Mouse (Mus musculus) heart, adult 2 months (tissue): ENCODE measurements around the gene Aen. TPM values are rescaled to one million over a fixed set of nuclear protein-coding genes. Genes with fewer than 3 reads are reported as not detected.

Experiments used
- DNase-seq, 2 experiments: peaks; one replicate each; pipeline ENCODE4 v3.0.0; 2021
- H3K27ac ChIP-seq: fragments of 200-600 bp; 2 replicates; pipeline ENCODE4 v1.8.1; 2022
- H3K27me3 ChIP-seq: fragments of 200-500 bp; 2 replicates; pipeline ENCODE4 v1.6.1; 2012; ENCODE audit warnings: mild to moderate bottlenecking, low read length, inconsistent platforms, mixed read lengths; ENCODE audit not compliant: control insufficient read depth, insufficient read depth
- H3K36me3 ChIP-seq: fragments of 200-500 bp; 2 replicates; pipeline ENCODE4 v1.6.1; 2012; ENCODE audit warnings: low read length, inconsistent platforms; ENCODE audit not compliant: control insufficient read depth, insufficient read depth
- H3K4me1 ChIP-seq: fragments of 200-500 bp; 2 replicates; pipeline ENCODE4 v1.6.1; 2011; ENCODE audit warnings: low read length; ENCODE audit not compliant: control insufficient read depth, insufficient read depth
- H3K4me3 ChIP-seq: fragments of 200-600 bp; 2 replicates; pipeline ENCODE4 v1.8.1; 2022
- H3K79me2 ChIP-seq: fragments of 200-500 bp; replicated peaks from 2 replicates; pipeline ENCODE4 v1.6.1; 2012; ENCODE audit warnings: mild to moderate bottlenecking, inconsistent platforms, low read length, moderate library complexity, mixed read lengths; ENCODE audit not compliant: control insufficient read depth, insufficient read depth
- H3K9ac ChIP-seq: fragments of 200-500 bp; 2 replicates; pipeline ENCODE4 v1.6.1; 2012; ENCODE audit warnings: low read depth, mild to moderate bottlenecking, control low read depth, inconsistent platforms, low read length, mixed read lengths
- CTCF ChIP-seq: fragments of 200-600 bp; IDR thresholded peaks from 2 replicates; pipeline ENCODE4 v1.8.1; 2022; ENCODE audit warnings: antibody characterized with exemption, mild to moderate bottlenecking, moderate library complexity
- EP300 ChIP-seq: fragments of 200-500 bp; IDR thresholded peaks from 2 replicates; pipeline ENCODE4 v1.6.1; 2011; ENCODE audit warnings: low read depth, low read length, control low read depth; ENCODE audit not compliant: insufficient read depth
- POLR2A ChIP-seq: fragments of 200-500 bp; IDR thresholded peaks from 2 replicates; pipeline ENCODE4 v1.6.1; 2011; ENCODE audit warnings: mild to moderate bottlenecking, low read depth, low read length, control low read depth; ENCODE audit not compliant: insufficient read depth
- WGBS: fragments of 180-500 bp; shearing (Covaris S2); methylation state at CpG from one replicate; pipeline ENCODE4 v1.1.7; 2018; 5-methylcytosine and 5-hydroxymethylcytosine counted together
- intact Hi-C: fragments of 180-260 bp; cut with DNase I; formaldehyde crosslinking; loops from one replicate; pipeline ENCODE4 v1.15.1; 2025
- polyA plus RNA-seq: library from polyadenylated mRNA; depleted of rRNA; stranded (reverse); fragments of >200 nt; gene quantifications from 2 replicates; pipeline ENCODE4 v1.2.3, GENCODE M21; 2012
- total RNA-seq, 2 experiments: library from RNA; stranded (reverse); gene quantifications; 2 replicates each; pipeline ENCODE4 v1.2.3; 2021

The Aen gene
- total and polyA plus RNA-seq, 3 experiments = 23.5 to 39.0 (median 33.9) TPM

DNA sequence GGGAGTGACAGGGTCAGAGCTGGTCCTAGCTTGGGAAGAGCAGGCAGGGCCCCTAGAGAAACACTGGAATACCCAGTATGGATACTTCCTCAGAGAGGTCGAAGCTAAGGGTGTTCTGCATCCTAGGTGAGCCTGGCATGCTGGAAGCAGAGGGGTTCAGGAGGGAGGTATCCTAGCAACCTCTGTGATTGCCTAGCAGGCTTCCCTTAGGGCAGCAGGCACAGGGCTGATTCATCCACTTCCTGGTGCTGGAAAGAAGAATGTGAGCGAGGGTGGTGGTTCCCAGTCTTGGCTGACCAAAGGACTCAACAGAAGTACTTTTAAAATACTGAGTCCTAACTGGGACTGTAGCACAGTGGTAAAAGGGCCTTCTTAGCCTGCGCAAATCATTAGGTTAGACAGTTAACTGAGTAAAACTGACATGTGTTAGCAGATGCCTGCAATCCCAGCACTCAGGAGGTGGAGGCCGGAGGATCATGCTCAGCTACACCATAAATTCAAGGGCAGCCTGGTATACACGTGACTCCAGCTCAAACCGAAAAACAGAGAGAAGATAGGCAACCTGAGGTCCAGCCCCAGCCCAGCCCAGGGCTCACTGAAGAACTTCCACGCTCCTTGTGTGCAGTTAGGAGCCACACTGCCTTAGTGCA is 31.7 kb upstream of the Aen start:
- WGBS = 64% methylated on average over 7 of the region's 7 CpGs
- TF ChIP-seq EP300 = no peak
- no peak for TF ChIP-seq POLR2A
- no peak for TF ChIP-seq CTCF
- Histone ChIP-seq H3K27ac (no peak overlapping the region), H3K9ac (no peak overlapping the region), H3K79me2 (no peaks in the 10 kb centered on the region), H3K4me1 (no peaks in the 10 kb centered on the region; the same call in 1 of the 2 replicates), H3K36me3 (no peaks in the 10 kb centered on the region), H3K27me3 (no peaks in the 10 kb centered on the region), H3K4me3 (no peak overlapping the region)
- intact Hi-C loops = no loop called here
- no peak for DNase-seq

DNA sequence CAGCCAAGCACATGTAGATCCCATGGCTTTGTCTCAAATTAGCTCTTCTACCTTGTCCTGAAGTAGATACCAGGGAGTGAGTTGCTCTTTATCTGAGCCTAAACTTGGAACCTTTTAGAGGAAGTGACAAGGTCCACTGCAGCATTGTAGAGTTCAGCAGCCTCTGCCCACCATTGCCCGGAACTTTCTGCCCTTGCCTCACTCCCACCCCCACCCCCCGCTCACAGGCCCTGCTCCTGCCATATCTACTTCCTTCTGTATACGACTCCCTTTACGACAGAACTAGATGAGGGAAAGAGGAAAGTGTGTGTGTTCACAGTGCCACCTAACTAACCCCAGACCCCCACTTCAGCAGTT is 31.2 kb upstream of the Aen start:
- intact Hi-C loops = no loop called here
- no peak for DNase-seq
- Histone ChIP-seq H3K79me2 (no peaks in the 10 kb centered on the region), H3K36me3 (no peaks in the 10 kb centered on the region), H3K4me1 (no peaks in the 10 kb centered on the region; the same call in 1 of the 2 replicates), H3K9ac (no peak overlapping the region), H3K4me3 (no peak overlapping the region), H3K27me3 (no peaks in the 10 kb centered on the region), H3K27ac (no peak overlapping the region)
- no peak for TF ChIP-seq EP300
- no peak for TF ChIP-seq CTCF
- no peak for TF ChIP-seq POLR2A
- WGBS = 28% methylated on average over 4 of the region's 4 CpGs

DNA sequence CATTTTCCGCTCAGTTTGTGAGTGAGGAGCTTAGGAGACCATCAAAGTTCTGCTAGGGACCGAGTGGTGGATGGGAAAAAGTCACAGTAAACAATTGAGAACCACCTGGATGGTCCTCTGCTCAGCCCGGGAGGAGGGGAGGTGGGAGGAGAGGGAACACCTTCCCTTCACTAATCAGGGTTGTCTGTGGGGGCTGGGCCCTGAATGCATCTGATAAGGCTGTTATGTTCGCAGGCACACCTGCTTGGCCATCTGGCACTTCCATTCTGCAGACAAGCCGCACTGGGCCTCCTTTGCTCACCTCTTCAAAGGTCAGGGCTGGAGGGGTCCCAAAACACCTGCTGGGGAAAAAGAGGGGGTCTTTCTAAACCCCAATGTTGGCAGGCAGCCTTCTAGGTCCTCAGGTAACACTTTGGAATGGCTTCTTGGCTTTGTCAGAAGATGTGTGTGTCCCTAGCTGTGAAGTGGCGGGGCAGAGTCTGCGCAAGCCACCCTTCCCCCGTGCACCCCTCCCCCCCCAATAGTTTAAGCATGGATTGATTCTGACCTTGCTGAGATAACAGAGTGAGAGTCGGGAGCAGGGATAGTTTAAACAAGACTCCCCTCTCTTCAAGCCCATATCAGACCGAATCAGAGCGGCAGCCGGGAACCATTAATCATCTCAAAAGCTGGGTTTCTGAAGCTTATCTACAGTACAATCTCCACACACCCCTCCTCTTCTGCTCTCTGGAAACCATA is 30.3 kb upstream of the Aen start:
- Histone ChIP-seq H3K79me2 (no peaks in the 10 kb centered on the region), H3K27ac (no peak overlapping the region), H3K36me3 (no peaks in the 10 kb centered on the region), H3K9ac (no peak overlapping the region), H3K4me1 (no peaks in the 10 kb centered on the region; the same call in 1 of the 2 replicates), H3K4me3 (no peak overlapping the region), H3K27me3 (no peaks in the 10 kb centered on the region)
- intact Hi-C loops = no loop called here
- TF ChIP-seq CTCF (no peak), EP300 (no peak), POLR2A (no peak)
- WGBS = 70% methylated on average over 12 of the region's 12 CpGs
- no peak for DNase-seq

GRCm38 (mm10) chr7:78868731-78869130 is 26.9 kb upstream of the Aen start:
- no peak overlapping the region for H3K9ac ChIP-seq
- intact Hi-C loops = no loop called here
- H3K27me3 ChIP-seq = no peaks in the 10 kb centered on the region
- 26% methylated on average over 5 of the region's 5 CpGs for WGBS
- no peaks in the 10 kb centered on the region; the same call in 1 of the 2 replicates for H3K4me1 ChIP-seq
- no peak overlapping the region for H3K27ac ChIP-seq
- TF ChIP-seq POLR2A = no peak
- no peak for TF ChIP-seq EP300
- TF ChIP-seq CTCF = no peak
- DNase-seq = no peak
- no peaks in the 10 kb centered on the region for H3K36me3 ChIP-seq
- H3K4me3 ChIP-seq = no peak overlapping the region
- H3K79me2 ChIP-seq = no peaks in the 10 kb centered on the region

DNA sequence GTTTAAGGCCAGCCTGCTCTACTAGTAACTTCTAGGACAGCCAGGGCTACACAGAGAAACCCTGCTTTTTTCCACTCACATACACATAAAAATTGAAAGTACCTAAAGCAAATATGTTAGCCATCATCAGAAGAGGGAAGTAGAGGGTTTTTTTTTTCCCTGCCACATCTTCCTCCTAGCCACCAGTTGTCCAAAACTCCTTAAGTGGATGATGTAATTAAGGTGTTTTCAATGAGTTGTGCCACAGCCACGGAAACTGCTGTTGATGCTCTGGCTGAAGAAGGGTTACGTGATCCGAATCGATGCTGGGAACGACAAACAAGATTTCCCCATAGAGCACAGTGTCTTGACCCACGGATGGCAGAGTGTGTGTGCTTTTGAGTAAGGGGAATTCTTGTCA is 23.3 kb upstream of the Aen start:
- intact Hi-C loops = no loop called here
- no peaks in the 10 kb centered on the region for H3K27me3 ChIP-seq
- H3K9ac ChIP-seq = no peak overlapping the region
- 77% methylated on average over 6 of the region's 6 CpGs for WGBS
- no peak overlapping the region for H3K27ac ChIP-seq
- H3K4me1 ChIP-seq = no peaks in the 10 kb centered on the region
- H3K36me3 ChIP-seq = no peaks in the 10 kb centered on the region
- H3K79me2 ChIP-seq = no peaks in the 10 kb centered on the region
- TF ChIP-seq POLR2A = no peak
- TF ChIP-seq CTCF = no peak
- TF ChIP-seq EP300 = no peak
- H3K4me3 ChIP-seq = no peak overlapping the region
- DNase-seq = no peak

DNA sequence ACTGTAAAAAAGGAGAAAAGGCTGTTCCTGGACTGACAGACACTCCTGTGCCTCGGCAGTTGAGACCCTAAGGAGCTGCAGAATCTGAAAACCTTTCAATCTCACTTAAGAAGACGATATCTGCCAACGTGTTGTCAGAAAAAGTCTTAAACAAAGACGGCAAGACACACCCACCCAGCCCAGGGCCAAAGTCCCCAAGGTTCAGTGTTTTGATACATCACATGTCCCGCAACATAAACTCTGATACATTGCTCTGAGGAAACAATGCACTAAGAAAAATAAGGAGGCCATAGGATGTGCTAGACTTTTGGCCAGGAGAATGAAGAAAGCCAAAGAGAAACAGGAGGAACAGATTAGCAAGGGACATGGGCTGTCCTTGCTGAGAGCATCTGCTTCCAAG is 22.8 kb upstream of the Aen start:
- TF ChIP-seq POLR2A (no peak), CTCF (no peak), EP300 (no peak)
- intact Hi-C loops = no loop called here
- DNase-seq = no peak
- no peak overlapping the region for H3K4me3 ChIP-seq
- WGBS = 59% methylated on average over 5 of the region's 5 CpGs
- no peaks in the 10 kb centered on the region for H3K27me3 ChIP-seq
- H3K4me1 ChIP-seq = no peaks in the 10 kb centered on the region
- H3K27ac ChIP-seq = no peak overlapping the region
- H3K9ac ChIP-seq = no peak overlapping the region
- no peaks in the 10 kb centered on the region for H3K36me3 ChIP-seq
- no peaks in the 10 kb centered on the region for H3K79me2 ChIP-seq
